Mouse (Mus musculus) testis, adult 2 months (tissue): Measurements from ENCODE around the gene Tbx18. TPM values are rescaled to one million over a fixed set of nuclear protein-coding genes. Genes with fewer than 3 reads are reported as not detected.

Experiments used
- H3K27ac ChIP-seq: fragments of 200-500 bp; 2 replicates; pipeline ENCODE4 v1.5.1; 2012; ENCODE audit warnings: low read depth, low read length; ENCODE audit not compliant: control insufficient read depth, insufficient read depth
- H3K27me3 ChIP-seq: fragments of 200-500 bp; 2 replicates; pipeline ENCODE4 v1.6.1; 2012; ENCODE audit warnings: mild to moderate bottlenecking, low read length, moderate library complexity; ENCODE audit not compliant: control insufficient read depth, insufficient read depth
- H3K36me3 ChIP-seq: fragments of 200-500 bp; 2 replicates; pipeline ENCODE4 v1.6.1; 2012; ENCODE audit warnings: mild to moderate bottlenecking, low read length; ENCODE audit not compliant: control insufficient read depth, insufficient read depth
- H3K4me1 ChIP-seq: fragments of 200-500 bp; 2 replicates; pipeline ENCODE4 v1.6.1; 2012; ENCODE audit warnings: low read length; ENCODE audit not compliant: control insufficient read depth, insufficient read depth
- H3K4me3 ChIP-seq: fragments of 200-500 bp; 2 replicates; pipeline ENCODE4 v1.5.1; 2012; ENCODE audit warnings: low read depth, mild to moderate bottlenecking, low read length, moderate library complexity, mixed read lengths; ENCODE audit not compliant: control insufficient read depth
- CTCF ChIP-seq: fragments of 200-500 bp; IDR thresholded peaks from 2 replicates; pipeline ENCODE4 v1.5.1; 2012; ENCODE audit warnings: low read depth, mild to moderate bottlenecking, inconsistent platforms, low read length, moderate library complexity; ENCODE audit not compliant: control insufficient read depth, insufficient read depth, insufficient replicate concordance
- POLR2A ChIP-seq: fragments of 200-500 bp; IDR thresholded peaks from 2 replicates; pipeline ENCODE4 v1.6.1; 2012; ENCODE audit warnings: low read depth, mild to moderate bottlenecking, inconsistent platforms, low read length, moderate library complexity; ENCODE audit not compliant: control insufficient read depth
- polyA plus RNA-seq: library from polyadenylated mRNA; depleted of rRNA; stranded (reverse); fragments of >200 nt; gene quantifications from 2 replicates; pipeline ENCODE4 v1.2.3, GENCODE M21; 2012

The Tbx18 gene
- polyA plus RNA-seq, 1 experiment = 1.1 TPM

- Histone ChIP-seq H3K4me3 (no peak overlapping the region), H3K4me1 (no peaks in the 10 kb centered on the region), H3K36me3 (no peaks in the 10 kb centered on the region), H3K27ac (no peak overlapping the region), H3K27me3 (no peaks in the 10 kb centered on the region)
- TF ChIP-seq POLR2A = no peak
- TF ChIP-seq CTCF = no peak
These were observed 20.7 kb downstream of the Tbx18 start for GRCm38 (mm10) chr9:87710360-87710759.

GRCm38 (mm10) chr9:87708151-87708550 lies 22.9 kb downstream of the Tbx18 start:
- H3K27ac ChIP-seq = no peak overlapping the region
- no peaks in the 10 kb centered on the region for H3K36me3 ChIP-seq
- no peaks in the 10 kb centered on the region for H3K4me1 ChIP-seq
- TF ChIP-seq POLR2A (no peak), CTCF (peak; percentile 13; the same call in 1 of the 2 replicates)
- no peak overlapping the region for H3K4me3 ChIP-seq
- no peaks in the 10 kb centered on the region for H3K27me3 ChIP-seq

- Histone ChIP-seq H3K4me3 (no peak overlapping the region), H3K27ac (no peak overlapping the region), H3K27me3 (no peaks in the 10 kb centered on the region), H3K36me3 (no peaks in the 10 kb centered on the region), H3K4me1 (no peaks in the 10 kb centered on the region)
- TF ChIP-seq CTCF (no peak), POLR2A (no peak)
These were observed 28.8 kb downstream of the Tbx18 start for GRCm38 (mm10) chr9:87702267-87702666.

GRCm38 (mm10) chr9:87686981-87687380 lies 44.1 kb downstream of the Tbx18 start:
- Histone ChIP-seq H3K4me3 (no peak overlapping the region), H3K27ac (no peak overlapping the region), H3K36me3 (no peaks in the 10 kb centered on the region), H3K27me3 (no peaks in the 10 kb centered on the region), H3K4me1 (peaks cover 3% of the 10 kb centered on the region)
- no peak for TF ChIP-seq CTCF
- TF ChIP-seq POLR2A = no peak

GRCm38 (mm10) chr9:87682247-87682646 lies 48.8 kb downstream of the Tbx18 start:
- Histone ChIP-seq H3K4me3 (no peak overlapping the region), H3K36me3 (no peaks in the 10 kb centered on the region), H3K27ac (no peak overlapping the region), H3K27me3 (no peaks in the 10 kb centered on the region), H3K4me1 (peaks cover 3% of the 10 kb centered on the region)
- no peak for TF ChIP-seq CTCF
- no peak for TF ChIP-seq POLR2A
